Mouse (Mus musculus): ENCODE results near the gene Terf2. TPM values are rescaled to one million over a fixed set of nuclear protein-coding genes. Genes with fewer than 3 reads are reported as not detected.

Gene Terf2
- polyA plus RNA-seq, 1 experiment from 2014 or later, result 25.5 TPM

Small RNA genes lying within 50 kb of the gene (microRNA-seq; reads per million reads assigned to microRNA genes)
- gene Mir7075, result not detected

Other genes with a start within 250 kb of the Terf2 start
- 0.47 and 0.74 TPM in 2 replicates for gene Has3, start 226.3 kb downstream of the Terf2 start, polyA plus RNA-seq (2015; fragmentation: Nextera tagmentation; extraction: Ambion mirVana)
- 42.2 and 46.9 TPM in 2 replicates for gene Utp4, start 202.9 kb downstream of the Terf2 start, polyA plus RNA-seq (2015; fragmentation: Nextera tagmentation; extraction: Ambion mirVana)
- 7.1 and 8.0 TPM in 2 replicates for gene Sntb2, start 160.8 kb downstream of the Terf2 start, polyA plus RNA-seq (2015; fragmentation: Nextera tagmentation; extraction: Ambion mirVana)
- gene Vps4a, start 65.3 kb downstream of the Terf2 start, polyA plus RNA-seq (2015; fragmentation: Nextera tagmentation; extraction: Ambion mirVana), result 131 and 139 TPM in 2 replicates
- 37.5 and 45.3 TPM in 2 replicates for gene Pdf, start 47.9 kb downstream of the Terf2 start, polyA plus RNA-seq (2015; fragmentation: Nextera tagmentation; extraction: Ambion mirVana)
- gene Cog8, start 39.9 kb downstream of the Terf2 start, polyA plus RNA-seq (2015; fragmentation: Nextera tagmentation; extraction: Ambion mirVana), result 42.4 TPM in 2 replicates
- 61.4 and 75.9 TPM in 2 replicates for gene Nip7, start 39.7 kb downstream of the Terf2 start, polyA plus RNA-seq (2015; fragmentation: Nextera tagmentation; extraction: Ambion mirVana)
- not detected in 2 replicates for gene Tmed6, start 30.9 kb downstream of the Terf2 start, polyA plus RNA-seq (2015; fragmentation: Nextera tagmentation; extraction: Ambion mirVana)
- 94.1 and 105 TPM in 2 replicates for gene Cyb5b, start 54.1 kb upstream of the Terf2 start, polyA plus RNA-seq (2015; fragmentation: Nextera tagmentation; extraction: Ambion mirVana)
- 13.6 and 14.3 TPM in 2 replicates for gene Nfat5, start 196.9 kb upstream of the Terf2 start, polyA plus RNA-seq (2015; fragmentation: Nextera tagmentation; extraction: Ambion mirVana)

All from neural tube, embryonic 13.5 days (tissue).